Mouse (Mus musculus): Measurements from ENCODE around the gene Mcl1.
"Not testable (repeated sequence)": the region's sequence is repeated elsewhere in the genome, so short reads cannot be mapped to it uniquely, and the experiment has no call there.

Gene Mcl1

DNA sequence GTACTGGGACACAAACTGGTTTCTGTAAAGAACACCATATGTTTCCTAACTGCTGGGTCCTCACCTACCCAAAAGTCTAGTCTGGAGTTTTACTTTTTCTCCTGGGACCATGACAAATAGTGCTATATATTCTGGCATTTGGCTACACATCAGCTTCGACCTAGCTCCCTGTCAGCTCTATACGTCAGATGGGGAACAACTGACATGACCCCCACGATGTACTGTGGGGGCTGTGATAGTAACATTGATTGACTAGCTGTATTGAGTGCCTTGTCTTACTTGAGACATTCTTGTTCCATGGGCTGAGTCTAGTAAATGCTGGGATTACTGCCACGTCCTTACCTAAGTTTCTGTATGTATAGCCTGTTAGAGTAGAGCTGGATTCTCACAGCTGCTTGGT, 8.9 kb downstream of the Mcl1 start:
- DNase-seq (ENCODE audit: low spot score), result no peak

DNA sequence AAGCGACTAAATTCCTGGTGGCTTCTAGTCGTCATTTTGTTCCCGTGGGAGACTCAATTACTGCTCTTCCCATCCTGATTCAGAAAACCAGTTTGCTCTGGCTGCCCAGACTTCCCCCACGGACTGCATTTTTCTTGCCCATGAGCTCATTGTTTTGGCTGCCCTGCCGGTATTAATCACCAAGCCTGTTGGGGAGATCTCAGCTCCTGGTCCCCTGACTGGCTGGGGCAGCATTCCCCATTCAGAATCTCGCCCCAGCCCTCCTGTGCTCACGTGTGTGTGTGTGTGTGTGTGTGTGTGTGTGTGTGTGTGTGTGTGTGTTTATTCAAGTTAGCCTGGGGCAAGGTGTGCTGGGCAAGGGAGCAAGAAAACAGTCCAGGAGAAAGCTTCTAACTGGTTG, 9.4 kb downstream of the Mcl1 start:
- peak; percentile 95 for DNase-seq (ENCODE audit: low spot score)

DNA sequence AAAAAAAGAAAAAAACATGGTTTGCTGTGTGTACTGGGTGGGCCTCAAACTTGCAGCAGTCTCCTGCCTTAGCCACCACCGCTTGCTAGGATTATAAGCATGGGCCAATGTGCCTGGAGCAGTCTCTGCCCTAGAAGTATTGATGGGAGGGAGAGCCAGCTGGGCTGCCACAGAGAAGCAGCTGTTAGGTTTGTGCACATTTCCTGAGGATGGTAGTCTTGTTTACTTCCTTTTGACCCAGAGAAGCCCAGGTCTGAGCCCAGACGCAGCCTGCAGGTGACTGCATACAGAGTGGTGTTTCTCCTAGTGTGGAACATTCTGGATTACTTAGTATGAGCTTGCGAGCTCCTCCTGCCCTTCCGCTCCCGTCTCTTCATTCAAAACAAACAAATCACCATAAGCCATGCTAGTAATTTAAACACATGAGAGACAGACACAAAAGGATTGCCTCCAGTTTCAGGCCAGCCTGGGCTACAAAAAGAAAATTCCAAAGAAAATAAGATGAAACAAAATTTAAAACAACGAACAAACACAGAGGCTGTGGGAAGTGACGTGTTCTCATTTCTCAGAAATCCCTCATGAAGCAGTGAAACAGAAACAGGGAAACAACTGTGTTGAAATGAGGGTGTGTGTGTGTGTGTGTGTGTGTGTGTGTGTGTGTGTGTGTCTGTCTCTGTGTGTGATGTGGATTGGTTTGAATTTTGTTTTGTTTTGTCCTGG, 10.2 kb downstream of the Mcl1 start:
- DNase-seq (ENCODE audit: low spot score), result peak; percentile 52

DNA sequence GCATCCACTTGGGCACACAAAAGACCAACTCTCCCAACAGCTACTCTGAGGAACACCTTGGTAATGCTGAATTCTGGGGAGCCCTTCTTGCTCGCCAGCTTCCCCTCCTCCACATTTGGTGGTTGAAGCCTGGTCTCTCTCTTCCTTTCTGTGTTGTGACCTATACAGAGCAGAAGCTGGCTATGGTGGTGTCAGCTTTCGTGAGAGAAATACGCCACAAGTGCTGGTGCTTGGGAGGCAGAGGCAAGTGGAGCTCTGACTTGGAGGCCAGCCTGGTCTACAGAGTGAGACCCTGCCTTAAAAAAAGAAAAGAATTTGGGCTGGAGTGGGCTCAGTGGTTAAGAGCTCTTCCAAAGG, 10.7 kb downstream of the Mcl1 start:
- no peak for DNase-seq (ENCODE audit: low spot score)

DNA sequence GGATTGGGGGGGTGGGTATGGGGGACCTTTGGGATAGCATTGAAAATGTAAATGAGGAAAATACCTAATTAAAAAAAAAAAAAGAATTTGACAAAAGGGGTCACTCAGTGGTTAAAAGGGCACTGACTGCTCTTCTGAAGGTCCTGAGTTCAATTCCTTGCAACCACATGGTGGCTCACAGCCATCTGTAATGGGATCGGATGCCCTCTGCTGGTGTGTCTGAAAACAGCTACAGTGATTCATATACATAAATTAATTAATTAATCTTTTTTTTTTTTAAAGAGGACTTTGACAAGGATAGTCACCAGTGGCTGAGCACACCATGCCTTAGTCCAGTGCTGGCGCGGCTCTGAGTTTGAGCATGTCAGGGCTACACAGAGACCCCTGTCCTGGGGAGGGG, 11.8 kb downstream of the Mcl1 start:
- not testable (repeated sequence) for DNase-seq (ENCODE audit: low spot score)

DNA sequence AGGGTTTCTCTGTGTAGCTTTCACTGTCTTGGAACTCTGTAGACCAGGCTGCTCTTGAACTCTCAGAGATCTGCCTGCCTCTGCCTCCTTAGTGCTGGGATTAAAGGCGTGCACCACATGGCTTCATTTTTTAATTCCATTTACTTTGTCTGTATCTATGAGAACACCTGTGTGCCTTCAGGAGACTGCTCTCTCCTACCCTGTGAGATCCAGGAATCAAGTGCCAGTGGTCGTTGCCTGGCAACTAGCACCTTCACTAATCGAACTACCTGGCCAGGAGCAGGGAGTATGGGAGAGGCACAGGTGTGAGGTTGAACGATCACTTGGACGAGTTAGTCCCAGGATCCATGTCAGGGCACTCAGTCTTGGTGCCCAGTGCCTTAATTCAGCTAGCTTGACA, 12.6 kb downstream of the Mcl1 start:
- DNase-seq (ENCODE audit: low spot score), result no peak

DNA sequence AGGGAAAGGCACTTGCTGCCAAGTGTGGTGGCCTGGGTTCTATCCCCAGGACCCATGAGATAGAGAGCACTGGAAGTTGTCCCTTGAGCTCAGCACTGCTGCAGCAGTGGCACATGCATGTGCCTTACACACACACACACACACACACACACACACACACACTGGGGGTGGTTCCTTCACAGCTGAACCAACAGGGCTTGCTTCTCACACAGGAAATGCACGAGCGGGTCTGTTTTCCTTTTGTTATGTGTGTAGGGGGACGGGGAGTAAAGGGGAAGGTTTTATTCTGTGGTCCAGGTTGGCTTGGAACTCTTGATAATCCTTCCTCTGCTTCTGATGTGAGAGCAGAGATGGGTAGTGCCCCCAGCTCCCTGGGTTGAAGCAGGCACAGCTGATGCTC, 13.9 kb downstream of the Mcl1 start:
- no peak for DNase-seq (ENCODE audit: low spot score)

DNA sequence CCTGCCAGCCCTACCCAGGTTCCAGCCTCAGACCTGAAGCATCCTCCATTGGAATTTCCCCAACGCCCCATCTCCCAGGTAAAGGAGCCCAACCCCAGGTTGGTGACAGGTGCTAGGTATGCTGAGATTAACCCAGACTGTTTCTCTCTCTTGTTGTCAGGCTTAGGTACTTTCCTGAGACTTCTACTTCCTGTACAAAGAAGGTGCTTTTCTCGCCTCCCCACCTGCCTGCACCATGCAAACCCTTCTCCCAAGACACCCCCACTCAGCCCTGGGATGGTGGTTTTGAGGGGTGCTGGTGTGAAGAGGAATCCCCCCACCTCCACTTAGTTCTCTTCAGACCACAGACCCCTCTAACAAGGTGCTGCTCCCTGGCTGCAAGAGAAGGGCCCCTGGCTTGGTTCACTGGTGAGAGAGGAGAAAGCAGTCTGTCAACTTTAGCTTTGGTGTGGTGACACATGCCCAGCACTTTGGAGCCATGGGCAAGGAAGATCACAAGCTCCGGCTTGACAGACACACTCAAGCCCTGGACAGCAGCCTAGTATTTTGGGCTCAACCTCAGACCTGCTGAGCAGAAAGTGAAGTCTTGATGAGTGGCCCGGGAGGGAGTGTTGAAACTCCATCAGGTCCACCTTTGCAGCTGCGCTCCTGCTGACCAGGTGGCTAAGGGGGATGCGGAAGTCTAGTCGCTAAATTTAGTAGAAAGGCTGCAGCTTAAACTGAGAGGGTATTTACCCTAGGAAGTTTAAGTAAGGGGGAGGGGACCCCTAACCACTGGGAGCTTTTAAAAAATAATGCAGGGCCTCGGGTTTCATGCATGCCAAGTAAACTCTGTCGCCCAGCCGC, 14.5 kb downstream of the Mcl1 start:
- DNase-seq (ENCODE audit: low spot score), result peak; percentile 76

DNA sequence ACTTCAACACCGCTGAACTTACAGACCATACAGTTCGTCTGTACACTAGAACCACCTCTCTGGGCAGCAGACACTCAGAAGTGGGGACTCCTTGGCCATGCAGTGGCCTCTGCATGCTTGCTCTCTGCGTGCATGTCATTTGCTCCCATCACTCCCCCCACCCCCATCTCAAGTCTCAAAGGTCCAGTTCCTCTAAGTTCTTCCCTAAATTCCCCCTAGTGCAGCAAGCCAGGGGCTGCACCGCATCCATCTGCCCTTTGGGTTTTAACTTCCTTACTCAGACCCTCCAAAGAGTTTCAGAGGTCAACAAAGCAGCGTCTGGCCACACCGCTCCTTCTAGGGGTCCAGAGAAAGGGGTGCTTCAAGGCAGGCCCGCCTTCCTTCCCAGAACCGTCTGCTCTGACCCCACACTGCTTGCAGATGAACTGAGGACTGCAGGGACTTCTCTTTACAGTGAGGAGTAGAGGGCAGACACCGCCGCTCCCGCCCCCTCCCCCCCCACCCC, 15.2 kb downstream of the Mcl1 start:
- no peak for DNase-seq (ENCODE audit: low spot score)

DNA sequence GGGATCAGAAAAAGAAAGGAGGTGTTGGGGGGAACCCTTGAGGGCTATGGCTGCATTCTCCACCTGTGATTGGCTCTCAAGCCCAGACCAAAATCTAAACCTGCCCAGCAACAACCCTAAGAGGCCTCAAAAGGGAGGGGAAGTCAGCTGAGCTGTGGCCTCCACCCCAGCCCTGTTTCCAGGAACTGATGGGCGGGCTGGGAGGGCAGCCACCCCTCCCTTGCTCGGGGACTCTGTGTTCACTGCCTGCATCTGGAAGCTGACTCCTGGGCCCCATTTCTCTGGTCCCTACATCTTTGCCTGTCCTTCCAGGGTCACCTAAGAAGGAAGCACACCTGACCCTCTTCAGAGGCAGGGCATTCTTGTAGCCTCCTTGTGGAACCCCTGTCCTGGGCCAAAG, 15.6 kb downstream of the Mcl1 start:
- DNase-seq (ENCODE audit: low spot score), result peak; percentile 89

DNA sequence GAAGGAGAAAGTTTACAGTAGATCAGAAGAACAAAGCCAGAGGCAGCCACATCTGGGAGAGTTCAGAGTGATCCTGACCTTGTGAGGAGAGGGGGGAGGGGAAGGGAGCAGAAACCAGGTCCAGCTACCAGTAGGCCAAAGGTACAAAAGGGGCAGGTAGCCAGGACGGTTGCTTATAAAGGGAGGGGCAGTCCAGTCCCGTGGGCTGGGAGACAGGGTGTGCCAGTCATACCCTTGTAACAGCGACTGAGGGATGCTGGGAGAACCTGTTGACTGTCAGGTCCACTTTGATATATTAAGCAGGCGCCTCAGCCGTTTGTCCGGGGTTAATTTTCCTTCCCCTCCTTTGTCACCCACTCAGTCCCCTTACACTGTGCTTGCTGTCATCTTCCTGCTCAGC, 16.2 kb downstream of the Mcl1 start:
- peak; percentile 36 for DNase-seq (ENCODE audit: low spot score)

DNA sequence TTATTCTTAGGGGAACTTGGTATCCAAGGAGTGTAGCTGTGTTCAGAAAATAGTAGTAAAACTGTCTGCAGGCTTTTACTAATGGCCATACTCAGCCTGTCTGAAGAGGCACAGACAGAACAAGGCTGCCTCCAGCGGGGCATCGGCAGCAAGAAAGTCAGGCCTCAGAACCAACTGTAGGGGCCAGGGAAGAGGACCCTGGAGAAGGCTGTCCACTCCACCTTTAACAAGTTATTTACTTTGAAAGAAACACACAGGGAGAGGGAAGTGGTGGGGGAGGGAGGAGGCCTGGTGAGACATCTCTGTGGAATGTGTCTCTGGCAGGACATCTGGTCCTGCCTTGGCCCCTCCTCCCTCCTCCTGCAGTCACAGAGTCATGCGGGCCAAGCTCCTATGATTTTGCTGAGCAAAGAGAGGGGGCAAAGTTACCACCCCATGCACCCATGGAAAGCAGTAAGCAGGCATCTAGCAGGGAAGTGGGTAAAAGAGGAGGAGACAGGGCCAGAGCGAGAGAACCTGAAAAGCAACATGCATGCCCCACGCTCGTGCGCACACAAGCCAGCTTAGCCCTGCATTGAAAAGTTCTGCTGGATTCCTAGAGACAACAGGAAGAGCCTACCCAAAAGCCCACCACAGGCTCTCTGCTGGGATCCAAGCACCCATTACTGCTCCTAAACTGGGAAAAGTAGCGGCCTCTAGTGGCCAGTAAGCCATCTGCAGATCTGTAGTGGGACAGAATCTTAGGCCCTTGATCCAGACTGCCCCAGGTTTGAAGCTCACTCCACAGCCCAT, 16.9 kb downstream of the Mcl1 start:
- peak; percentile 92 for DNase-seq (ENCODE audit: low spot score)

DNA sequence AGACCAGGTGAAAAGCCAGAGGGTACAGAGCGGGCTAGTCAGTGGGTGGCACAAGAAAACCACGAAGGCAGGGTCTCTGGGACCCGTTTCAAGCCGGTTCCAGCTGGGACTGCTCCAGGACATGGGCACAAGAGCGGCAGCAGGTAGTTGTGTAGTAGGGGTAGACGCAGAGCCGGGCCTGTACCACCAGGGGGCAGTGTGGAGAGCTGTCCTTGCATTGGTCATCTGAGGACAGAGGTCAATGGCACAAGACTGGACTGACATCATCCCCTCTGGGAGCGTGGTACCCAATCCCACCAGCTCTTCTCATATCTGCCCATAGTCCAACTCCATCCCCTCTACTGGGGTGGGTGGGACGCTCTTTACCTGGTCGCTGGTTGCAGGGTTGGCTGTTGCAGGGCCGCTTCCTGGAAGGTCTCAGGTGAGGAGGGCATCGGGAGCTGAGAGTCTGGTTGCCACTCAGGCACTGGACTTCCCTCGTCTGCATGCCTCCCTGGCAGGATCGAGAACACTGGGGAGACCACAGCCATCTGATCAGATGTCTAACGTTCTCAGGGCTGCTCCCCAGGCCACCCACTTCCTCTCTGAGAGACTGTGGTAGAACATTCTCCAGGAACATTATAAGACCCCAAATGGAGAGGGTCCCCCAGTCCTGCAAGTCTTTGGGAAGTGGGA, 18.3 kb downstream of the Mcl1 start:
- peak; percentile 75 for DNase-seq (ENCODE audit: low spot score)

DNA sequence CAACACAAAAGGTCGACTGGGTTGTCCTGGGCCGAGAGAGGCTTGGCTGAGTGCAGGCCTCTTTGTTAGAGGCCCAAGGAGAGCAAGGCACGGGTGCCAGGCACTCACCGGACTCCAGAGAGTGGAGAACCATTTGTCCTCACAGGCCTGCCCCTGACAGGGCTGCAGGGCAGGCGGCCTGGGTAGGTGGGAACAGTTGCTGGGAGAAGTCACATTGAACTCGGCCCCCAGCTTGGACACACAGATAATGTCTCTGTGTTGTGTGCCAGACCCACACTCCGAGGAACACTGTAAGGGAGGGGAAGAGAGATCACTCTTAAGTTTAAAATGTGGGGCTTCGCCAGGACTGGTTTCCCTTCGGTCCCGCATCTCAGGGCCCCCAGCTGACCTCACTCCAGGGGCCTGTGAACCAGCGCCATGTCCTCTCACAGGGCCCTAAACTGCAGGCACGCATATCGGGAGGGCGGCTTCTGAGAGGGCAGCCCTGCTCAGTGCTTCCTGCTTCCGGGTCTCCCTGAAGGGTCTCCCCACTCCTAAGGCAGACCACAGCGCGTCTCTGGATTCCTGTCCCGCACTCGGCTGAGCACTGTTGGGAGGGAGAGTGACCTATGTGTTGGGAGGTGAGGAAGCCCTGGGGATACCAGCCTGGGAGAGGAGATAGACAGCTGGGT, 19.0 kb downstream of the Mcl1 start:
- no peak for DNase-seq (ENCODE audit: low spot score)

DNA sequence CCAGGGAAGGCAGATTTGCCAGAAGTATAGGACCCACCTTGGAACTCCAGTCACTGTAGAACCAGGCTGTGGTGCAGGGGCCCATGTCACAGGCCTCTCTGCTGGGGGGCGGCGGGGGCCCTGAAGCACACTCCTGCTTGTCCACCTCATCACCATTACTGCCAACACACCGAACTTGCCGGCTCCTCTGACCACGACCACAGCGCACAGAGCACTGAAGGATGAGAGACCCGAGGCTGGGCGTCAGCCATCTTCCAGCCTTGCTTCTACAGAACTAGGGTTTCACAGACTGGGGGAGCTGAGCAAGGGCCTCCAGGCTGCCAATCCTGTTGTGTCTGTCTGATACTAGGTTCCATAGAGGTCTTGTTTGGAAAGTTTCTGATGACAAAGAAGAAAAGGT, 21.0 kb downstream of the Mcl1 start:
- DNase-seq (ENCODE audit: low spot score), result no peak

DNA sequence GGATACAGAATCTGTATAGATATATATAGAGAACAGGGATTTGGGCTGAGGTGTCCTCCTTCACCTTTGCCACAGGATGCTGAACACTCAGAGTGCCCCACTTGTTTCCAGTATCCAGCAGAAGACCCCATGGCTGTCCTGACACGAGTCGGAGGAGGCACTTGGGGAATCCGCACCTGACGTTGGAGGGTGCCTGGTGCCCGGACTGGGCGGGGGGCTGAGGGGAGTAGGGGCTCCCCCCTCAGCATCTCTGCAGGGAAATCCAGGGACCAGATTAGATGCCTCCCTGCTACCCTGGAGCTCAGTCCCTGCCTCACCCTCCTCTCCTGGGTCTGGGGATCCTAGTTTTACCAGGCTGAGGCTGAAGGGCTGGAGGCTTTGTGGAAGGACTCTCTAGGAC, 22.1 kb downstream of the Mcl1 start:
- DNase-seq (ENCODE audit: low spot score), result no peak

DNA sequence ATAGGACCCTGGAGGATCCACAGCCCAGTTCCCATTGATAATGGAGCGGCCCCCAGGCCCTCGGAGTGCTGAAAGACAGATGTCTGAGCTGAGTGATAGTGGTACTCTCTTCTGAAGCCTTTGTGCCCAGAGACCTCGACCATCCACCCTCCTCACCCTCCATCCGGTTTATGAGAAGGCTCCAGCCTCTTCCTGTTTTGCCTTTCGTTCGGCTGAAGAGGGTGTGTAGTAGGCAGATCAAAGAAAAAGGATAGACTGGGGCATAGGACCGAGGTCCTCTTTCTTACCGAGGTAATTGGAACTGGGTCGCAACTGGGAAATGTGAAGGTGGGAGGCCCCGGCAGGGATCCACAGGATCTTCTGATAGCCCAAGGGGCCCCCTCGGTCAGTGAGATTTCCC, 22.8 kb downstream of the Mcl1 start:
- DNase-seq (ENCODE audit: low spot score), result no peak

DNA sequence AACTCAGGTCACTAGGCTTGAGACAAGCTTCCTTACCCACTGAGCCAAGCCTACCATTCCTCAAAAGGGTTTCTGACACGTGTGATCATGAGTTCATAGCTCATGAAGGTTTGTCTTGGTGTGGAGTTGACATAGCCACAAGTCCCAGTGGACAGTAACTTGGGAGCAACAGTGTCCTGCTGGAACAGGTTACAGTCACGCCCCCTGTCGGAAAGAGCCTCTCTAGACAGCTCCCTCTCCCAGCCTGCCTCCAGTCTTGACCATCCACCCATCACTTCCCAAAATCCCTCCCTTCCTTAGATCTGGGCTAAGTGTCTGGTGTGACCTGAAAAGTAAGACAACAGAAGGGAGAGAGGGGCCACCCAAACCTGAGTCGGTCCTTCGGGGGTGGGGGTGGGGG, 24.3 kb downstream of the Mcl1 start:
- no peak for DNase-seq (ENCODE audit: low spot score)

DNA sequence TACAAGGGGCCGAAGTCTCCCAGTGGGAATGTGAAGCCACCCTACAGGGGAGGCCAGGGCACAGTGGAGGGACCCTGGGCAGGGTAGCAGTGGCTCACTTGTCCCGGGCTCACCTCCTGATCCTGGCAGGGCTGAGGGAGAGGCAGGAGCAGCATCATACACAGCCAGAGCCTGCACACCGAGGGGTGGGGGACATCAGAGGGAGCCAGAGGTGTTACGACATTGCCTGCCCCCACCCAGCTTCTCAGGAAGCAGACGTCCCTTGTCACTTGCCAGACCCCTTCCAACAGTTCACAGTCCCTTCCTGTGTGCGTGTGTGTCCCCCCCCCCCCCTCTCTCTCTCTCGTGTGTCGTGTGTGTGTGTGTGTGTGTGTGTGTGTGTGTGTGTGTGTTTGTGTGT, 26.3 kb downstream of the Mcl1 start:
- DNase-seq (ENCODE audit: low spot score), result no peak

DNA sequence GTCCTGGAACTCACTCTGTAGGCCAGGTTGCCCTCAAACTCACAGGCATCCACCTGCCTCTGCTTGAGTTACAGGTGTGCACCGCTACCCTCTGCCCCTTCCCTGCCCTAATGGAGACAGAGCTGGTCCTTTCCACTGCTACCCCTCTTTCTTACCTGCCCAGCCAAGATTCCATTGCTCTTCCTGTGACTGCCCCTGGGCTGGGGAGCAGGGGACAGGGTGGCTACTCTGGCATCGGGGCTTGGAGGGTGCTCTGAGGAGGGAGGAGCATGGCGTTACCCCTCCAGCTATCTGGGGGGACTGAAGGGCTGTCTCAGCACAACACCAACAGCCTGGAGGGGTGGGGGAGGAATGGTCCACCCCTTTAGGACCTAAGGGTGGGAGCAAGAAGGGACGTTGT, 26.7 kb downstream of the Mcl1 start:
- DNase-seq (ENCODE audit: low spot score), result no peak

DNA sequence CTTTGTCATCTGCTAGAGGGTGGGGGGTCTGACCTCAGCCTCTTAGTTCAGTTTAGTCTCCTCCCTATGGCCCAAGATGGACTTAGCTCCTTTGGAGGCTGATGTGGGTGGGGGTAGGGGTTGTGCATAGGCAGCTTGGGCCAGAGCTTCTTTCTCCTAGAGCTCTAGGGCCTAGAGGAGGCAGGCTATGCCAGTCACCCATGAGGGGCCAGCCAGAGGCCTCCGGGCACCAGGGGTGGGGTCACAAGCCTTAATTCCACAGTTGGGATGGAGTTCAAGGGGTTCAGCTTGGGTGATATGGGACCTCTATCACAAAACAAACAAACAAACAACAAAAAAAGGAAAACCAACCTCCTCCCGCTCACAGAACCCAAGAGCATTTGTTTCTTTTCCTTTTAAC, 27.1 kb downstream of the Mcl1 start:
- DNase-seq (ENCODE audit: low spot score), result no peak

Measured in adipocyte (in vitro differentiated cells).